Mouse (Mus musculus): Measurements from ENCODE around the gene Mr1.
A peak's percentile ranks its signal among the peaks of the same experiment; 100 is the strongest.

Gene Mr1

DNA sequence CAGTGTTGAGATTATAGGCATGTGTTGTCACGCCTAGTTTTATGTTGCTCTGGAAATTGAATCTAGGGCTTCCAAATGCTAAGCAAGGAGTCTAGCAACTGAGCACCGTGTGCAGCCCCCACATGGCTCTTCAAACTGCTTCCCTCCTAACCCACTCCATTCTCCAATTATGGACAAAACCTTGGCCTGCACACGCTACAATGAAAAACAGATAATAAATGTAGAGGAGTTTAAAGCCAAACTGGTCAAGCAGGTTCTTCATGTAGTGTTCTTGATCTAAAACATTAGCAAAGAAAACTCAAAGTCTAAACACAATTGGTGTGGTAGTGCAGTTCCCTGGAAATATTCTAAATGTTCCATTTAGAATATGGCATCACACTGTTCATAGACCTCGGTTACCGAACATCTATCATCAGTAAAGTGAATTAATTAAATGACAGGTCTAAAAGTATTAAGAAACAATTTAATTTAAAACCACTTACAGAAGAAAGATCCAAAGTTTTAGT, 19.1 kb downstream of the Mr1 start:
- DNase-seq = no peak

DNA sequence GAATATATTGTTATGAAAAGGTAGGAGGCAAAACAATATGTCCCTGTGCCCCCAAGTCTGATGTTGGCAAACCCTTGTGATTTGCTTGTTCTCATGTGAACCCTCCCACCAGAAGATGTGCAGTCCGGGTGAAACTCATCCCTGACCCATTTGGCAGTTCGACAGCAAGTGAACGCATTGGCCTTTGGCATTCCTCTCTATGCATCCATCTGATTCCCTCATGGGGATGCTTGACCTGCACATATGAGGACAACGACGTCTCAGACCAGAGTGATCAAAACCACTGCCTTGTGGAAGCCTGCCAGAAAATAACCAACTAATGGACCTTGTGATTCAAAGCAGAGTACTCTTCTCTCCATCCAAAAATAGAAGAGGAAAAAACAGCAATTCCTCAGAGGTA, 19.9 kb downstream of the Mr1 start:
- no peak for DNase-seq

DNA sequence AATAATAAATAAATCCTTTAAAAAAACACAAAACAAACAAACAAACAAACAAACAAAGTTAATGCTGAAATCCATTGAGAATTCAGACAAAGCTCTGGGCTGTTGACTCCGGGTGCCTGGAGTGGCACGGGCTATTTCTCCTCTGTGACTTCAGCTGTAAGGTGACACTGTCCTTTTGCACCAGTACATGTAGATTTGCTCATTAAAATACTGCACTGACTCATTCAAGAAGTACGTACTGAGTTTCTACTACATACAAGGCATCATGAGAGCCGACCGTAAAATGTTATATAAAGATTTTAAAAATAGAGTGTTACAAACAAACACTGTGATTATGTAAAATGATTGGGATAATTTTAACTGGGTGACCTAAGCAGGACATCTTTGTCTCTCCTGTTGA, 22.2 kb downstream of the Mr1 start:
- no peak for DNase-seq

DNA sequence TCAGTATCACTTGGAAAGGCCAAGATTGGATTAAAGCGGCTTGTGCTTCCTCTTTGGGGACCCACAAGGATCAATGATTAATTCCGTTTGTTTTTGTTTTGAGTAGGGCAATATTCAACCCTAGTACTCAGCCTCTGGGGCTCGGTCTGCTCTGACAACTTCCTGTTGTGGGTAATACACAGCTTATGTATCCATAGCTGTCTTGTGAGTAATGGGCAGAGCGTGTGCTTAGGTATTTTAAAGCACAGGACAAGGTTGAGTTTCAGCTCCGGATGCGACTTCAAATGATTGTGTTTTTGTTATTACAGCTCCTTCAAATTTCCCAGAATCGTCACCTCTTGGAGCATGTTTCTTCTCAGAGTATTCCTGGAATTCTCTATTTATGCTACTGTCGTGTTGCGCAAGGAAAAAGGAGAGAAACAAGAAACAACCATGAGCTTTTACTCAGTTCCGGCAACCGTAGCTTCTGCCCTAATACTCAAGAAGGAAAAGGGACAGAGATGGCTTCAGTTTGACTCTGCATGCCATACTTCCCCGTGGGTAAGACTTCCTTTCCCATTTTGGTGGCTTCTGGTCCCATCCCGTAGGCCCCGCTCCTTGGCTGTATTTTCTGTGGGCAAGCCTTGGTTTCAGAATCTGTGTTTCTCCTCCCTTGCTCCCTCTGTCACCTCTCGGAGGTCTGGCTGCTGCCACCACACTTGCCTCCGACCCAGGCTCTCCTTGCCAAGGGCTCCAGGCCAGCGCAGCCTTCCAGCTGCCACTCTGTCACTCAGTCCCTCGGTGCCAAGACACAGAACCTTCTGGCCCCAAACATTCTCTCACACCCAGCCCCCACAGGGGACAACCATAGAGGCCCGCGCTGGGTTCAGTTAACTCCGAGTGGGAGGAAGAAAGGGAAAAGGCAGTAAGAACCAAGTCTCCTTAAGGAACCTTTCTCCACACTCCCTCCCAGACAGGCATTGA, 24.4 kb downstream of the Mr1 start:
- peak; percentile 70 to 79 for DNase-seq

DNA sequence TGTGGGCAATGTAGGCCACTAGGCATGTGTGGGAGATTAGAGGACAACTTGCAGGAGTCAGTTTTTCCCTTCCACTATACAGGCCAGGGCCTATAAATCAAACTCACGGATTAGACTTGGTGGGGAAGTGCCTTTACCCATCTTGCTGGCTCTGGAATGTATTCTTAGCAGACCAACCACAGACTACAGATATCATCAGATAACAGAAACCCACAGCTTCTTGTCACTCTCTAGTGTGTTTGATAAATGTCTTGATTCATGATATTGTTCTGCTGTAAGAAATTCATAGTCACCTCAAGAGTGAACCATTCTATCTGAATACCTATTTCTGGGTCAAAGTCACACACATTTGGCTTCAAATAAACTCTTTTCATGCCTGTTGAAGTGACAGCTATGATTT, 26.9 kb downstream of the Mr1 start:
- DNase-seq = no peak

DNA sequence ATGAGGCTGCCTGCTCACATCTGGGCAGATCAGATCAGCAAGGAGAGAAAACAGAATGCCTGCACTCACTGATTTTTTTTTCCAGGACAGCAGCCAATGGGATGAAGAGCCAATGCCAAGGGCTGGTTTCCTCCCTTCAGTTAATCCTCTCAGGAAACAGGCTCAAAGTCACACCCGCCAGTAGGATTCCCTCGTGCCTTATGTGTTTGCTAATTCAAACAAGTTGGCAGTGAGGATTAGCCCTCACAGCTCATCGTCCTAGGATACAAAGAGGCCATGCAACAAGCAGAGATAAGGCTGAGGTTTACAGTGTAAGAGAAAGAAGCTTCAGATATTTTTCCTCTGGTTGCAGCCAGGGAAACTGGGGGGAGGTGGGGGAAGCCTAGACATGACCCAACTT, 32.7 kb downstream of the Mr1 start:
- no peak for DNase-seq

DNA sequence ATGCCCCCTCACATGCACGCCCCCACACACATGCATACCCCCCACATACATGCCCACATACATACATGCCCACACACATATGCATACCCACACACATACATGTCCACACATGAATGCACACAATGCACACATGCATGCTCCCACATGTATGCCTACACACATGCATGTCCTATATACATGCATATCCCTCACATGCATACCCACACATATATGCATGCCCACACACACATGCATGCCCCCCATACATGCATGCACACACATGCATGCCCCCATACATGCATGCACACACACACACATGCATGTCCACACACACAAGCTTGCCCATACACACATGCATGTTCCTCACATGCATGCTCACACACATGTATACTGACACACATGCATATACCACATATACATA, 33.7 kb downstream of the Mr1 start:
- no peak for DNase-seq

DNA sequence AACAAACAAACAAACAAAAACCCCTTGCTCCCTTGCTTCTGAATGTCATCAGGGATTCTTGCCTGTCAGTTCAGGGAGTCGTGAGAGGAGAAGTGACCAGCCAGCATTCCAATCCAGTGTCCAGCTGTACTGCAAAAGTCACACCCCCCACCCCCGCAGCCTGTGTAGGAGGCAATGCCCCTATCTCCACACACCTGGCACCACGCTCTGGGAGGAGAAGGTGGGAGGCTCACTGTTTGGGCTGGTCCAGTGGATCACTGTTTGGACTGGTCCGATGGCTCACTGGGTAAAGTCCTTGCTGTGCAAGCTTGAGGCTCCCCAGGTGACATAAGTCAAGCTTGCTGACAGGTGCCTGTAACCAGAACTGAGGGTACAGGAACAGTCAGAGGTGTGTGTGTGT, 34.5 kb downstream of the Mr1 start:
- no peak for DNase-seq

DNA sequence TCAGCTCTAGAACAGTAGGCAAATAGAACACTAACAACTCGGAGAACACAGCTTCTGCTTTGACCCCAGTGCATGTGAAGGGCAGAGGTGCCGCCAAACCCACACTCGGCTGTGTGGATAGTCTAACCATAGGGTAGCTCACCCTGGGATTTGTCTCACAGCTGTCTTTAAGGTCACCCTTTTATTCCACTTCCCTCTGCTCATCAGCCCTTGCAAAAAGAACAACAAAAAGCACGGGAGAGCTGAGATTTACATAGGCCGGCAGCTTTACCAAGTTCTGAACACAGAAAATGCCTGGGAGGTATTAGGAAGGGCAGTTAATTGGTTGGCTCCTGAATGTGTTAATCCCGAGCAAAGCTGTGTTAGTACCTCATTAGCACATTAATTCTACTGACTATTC, 35.1 kb downstream of the Mr1 start:
- no peak for DNase-seq

DNA sequence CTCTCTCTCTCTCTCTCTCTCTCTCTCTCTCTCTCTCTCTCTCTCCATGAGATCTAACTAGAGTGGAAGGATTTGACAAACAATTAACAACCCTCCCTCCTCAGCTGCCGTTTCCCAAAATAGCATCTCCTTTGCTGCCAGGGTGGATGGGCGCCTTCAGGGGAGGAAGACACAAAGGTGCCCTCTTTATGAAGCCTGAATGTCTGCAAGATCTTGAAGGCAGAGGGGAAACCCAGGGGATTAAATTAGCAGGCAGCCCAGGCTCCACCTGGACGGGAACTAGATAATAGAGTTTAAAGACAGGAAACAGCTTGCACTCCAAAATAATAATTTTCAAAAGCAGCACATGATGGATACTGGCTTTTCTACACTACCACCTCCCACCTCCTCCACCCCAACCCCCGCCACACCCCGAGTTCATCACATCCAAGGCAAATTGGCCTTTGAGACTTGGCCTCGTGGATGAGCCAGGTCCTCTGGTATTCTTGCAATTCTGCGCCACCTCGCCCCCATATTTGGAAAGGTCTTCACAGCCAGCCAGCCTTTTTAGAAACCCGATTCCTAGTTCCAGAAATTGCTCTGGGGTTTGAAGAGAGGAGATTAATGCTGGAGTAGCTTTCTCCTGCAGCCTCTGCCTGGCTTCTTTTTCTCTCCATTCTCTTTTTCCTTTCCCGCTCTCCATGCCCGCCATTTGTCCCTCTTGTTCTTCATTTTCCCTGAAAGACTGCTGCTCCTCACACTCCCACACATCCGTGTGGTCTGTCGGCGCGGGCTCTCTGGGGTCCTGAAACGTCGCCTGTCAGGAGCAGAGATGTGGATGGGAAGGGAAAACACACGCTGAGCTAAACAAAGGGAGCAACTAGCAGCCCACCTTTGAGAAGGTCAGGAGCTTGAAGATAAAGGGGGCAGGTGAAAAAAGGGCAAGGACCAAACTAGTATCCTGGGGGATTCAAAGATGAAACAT, 36.9 kb downstream of the Mr1 start:
- DNase-seq = no peak

DNA sequence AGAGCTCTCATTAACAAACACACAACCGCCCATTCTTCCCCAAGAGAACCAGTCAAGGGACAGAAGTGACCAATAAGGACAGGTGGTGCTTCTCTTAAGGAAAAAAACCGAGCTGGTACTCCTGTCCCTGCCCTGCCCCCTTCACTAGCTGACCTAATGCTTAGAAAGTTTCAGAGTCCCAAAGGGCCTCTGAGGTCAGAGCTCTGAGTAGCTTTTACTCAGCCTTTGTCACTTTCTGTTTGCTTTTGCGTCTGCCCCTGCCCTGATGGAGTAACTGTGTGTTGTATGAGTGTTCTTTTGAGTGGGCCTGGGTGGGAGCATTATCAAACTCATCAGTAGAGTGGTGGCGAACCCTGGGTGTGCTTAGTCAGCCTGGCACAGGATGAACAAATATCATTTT, 38.2 kb downstream of the Mr1 start:
- DNase-seq = no peak

DNA sequence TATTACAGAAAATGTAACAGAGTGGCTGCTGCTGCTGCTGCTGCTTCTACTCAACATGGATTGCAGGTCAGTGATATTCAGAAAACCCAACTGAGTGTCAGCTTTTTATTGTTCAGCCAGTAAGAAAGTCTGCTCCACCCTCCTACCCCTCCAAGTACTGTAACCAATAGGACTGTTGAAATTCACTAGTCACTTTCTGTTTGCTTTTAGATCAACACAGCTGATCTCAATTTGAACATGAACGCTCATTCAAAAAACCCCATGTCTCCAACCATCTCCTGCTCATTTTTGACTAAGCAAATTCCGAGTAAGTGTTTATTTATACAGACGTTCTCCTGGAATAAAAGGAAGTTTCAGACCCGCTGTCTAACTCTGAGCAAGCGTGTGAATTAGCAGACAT, 38.8 kb downstream of the Mr1 start:
- DNase-seq = no peak

DNA sequence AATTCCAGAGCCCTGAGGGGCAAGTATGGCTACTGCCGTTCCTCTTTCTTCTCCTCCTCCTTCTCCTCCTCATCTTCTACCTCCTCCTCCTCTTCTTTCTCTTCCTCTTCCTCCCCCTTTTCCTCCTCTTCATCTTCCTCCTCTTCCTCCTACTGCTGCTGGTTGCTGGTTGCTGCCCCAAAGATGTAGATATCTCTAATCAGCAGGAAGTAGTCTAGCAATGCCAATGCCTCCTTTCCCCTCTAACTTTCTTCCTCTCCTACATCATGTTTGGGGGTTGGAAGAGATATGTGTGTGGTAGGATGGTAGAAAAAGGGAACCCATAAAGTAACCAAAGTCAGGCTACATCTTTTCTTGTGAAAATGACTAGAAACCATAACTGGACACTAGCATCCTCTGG, 40.3 kb downstream of the Mr1 start:
- DNase-seq = no peak

DNA sequence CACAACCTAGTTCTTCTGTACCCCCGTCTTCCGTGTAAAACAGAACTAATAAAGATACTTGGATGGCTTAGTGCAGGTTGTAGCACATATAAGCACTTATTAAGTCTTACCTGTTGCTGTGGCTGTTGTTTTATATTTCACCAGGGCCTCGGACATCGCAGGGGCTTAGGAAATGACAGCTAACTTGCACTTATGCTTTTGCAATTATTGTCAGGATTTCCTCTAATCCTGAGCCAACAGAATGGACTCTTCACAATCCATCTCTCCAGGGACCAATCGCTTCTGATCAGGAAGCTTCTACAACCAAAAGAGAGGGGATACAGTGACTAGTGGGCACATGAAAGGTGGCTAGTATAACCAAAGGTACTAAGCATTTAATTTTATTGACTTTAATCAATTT, 42.6 kb downstream of the Mr1 start:
- no peak for DNase-seq

DNA sequence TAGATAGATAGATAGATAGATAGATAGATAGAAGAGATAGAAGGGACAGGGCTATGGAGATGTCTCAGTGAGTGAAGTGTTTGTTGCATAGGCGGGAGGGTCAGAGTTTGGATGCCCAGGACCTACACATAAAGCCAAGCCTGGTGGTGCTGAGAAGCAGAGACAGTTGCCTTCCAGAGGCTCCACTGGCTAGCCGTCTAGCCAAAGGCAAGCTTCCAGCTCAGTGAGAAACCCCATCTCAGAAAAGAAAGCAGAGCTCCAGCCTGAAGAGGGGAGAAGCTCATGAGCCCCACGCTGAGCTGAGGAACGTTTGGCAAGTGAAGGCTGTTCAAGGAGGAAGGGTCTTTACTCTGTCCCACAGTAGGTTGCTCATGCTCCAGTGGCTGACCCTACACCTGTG, 44.0 kb downstream of the Mr1 start:
- DNase-seq = no peak

DNA sequence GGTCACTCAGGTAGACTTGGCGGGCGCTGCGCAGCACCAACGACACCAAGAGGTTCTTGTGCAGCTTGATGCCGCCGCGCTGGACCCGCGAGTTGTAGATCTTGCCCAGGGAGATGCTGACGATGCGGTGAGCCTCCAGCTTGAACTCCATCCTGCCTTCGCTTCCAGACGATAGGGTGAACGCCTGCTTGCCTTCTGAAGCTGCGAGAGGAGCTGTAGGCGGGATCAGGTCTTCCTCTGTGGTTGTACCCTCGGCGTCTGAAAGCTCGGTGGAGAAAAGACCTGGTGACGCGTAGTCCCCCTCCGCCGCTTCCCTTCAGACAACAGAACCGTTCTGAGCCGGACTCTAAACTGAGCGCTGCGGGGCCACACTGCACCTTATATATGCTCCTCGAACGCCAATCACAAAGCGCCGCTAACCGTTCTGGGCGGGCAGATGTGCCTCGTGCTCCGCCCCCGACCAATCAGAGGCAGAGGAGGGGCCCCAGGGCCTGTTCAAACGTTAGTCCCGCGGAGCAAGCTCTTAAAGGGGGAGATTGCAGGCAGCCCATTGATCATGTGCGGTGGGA, 47.2 kb downstream of the Mr1 start, which contains the start of gene Ier5:
Gene Ier5, minus strand, starts transcription at position 357 of the 569 bp plus-strand sequence.
- DNase-seq = peak; percentile 94 to 98

DNA sequence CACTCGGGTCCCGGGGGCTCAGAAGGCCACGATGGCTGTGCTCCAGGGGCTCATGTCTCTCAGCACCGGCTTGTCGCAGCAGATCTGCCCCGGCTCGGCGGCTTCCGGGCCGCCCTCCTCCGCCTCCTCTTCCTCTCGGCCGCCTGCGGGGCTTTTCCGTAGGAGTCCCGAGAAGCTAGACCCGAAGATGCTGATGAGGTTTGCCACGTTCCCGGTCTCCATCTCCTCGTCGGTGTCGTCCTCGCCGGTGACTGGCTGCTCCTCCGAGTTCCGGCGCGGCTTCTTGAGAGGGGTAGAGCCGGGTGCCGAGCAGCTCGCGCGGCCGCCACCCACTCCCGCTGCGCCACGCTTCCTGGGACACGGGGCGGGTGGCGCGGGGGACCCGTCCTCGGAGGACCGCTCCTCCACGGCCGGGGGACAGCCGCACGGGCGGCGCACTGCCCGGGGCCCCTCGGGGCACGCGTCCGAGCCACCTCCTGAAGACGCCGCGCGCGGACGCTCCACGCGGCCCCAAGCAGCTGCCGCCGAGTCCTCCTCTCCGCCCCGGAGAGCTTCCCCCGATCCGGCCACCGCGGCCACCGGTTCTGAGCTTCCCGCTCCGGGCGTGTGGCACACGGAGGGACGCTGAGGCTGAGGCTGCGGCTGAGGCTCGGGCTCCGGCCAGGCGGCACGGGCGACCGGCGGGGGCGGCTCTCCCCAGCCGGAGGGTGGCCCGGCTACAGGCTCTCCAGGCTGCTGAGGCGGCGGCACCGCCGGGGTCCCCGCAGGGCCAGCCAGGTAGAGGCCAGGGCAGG, 47.9 kb downstream of the Mr1 start:
- DNase-seq = peak in 1 of 2 experiments; percentile 59

DNA sequence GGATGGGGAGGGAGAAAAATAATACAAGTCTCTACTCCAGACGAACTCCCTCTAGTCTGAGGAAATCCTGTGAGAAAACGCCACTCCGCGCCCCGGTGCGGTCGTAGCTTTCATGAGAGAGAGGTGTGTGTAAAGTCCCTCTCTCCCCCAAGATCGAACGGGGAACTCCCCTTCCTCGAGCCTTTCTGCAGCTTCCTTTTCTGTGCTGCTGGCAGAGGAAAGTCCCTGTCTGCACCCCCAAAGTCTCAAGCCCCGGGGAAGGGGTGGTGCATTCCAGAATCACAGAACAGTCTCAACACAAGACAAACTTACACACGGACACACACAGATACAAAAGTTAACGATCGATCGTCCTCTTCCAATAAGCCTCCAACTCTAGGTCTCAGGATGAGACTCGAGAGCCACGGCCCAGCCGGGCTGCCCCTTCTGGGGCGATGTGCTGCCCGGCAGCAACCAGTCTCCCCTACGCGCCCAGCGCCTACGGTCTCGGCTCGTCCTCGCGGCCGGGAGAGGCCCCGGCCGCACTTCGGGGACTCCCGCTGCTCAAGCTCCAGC, 48.6 kb downstream of the Mr1 start:
- peak; percentile 25 to 28 for DNase-seq

DNA sequence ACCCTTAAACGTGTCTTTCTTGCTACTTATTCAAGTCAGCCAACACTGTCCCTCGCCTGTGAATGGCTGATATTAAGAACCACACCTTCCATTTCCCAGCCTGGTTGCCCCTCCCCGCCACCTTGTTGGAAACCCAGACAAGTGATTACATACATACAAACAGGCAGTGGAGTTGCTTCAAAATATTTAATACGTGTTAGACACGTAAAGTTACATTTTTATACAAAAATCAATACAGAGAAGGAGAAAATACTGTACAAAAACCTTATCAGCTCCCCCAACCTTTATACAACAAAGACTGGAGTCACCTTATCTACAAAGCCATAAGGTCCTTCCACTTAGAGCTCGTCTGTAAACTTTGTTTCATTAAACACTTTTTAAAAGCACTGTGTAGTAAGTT, 49.3 kb downstream of the Mr1 start:
- no peak for DNase-seq

DNA sequence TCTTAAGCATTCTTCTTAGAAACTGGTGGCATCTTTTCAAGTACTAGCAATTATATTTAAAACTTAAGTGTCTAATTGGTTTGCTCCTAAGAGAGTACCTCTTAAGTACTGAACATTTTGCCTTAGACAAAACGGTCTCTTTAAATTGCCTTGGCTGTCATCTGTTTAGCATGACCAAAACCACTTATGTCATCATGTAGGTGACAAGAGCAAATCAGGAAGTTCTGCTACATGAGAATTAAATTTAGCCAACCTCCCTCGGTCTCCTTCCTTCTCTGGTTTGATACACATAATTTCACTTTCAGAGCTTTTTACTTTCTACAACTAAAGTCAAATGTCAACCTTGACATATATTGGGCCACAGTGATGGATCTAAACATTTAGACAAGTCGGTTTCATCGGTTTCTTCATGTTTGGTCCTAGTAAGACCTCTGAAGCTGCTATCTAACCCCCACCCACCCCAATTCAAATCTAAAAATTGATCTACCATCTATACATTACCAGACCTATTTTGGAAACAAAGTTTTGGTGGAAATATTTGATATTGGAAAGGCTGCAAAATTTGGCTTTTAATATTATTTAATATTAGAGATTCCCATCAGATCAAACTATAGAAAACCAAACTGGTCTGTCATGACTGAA, 49.9 kb downstream of the Mr1 start:
- no peak for DNase-seq

DNA sequence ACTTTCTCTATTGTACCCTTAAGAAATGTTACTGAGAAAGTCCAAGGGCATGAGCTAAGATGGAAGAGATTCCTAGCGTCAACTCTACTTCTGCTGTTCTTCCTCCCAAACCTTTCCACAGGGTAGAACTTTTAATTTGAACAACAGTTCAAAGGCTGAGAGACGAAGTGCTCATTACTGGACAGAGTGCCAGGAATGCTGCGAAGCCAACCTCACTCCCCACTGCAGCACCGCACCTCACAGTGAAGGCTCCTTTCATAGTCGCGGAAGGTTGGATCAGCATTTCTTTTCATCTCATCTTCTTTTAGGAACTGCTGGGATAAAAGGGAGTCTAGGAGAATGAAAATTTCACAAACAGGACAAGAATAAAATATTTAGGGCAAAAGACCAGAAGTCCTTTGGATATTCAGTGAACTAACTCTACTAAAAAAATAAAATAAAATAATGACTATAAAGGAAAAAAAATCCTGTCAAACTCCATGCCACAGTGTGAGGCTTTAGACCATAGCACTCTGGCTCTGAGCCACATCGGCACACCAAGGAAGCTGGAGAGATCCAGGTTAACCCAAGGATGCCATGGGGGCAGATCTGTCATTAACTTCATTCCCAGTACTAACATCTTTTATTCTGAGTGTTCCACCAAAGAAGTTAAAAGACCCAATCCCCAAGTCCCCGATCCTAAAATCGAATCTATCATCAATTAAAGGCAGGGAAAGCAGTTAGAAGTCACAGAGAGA, 52.5 kb downstream of the Mr1 start:
- no peak for DNase-seq

Measured in cerebellum, postnatal 36 days (tissue).